Mouse (Mus musculus): Measurements from ENCODE around the gene Olfr1132. TPM values are rescaled to one million over a fixed set of nuclear protein-coding genes. Genes with fewer than 3 reads are reported as not detected.
"Not testable (repeated sequence)": the region's sequence is repeated elsewhere in the genome, so short reads cannot be mapped to it uniquely, and the experiment has no call there.

Olfr1132 gene
- polyA plus RNA-seq (2016; fragmentation: Nextera tagmentation; extraction: Ambion mirVana) = not detected in 2 replicates

DNA sequence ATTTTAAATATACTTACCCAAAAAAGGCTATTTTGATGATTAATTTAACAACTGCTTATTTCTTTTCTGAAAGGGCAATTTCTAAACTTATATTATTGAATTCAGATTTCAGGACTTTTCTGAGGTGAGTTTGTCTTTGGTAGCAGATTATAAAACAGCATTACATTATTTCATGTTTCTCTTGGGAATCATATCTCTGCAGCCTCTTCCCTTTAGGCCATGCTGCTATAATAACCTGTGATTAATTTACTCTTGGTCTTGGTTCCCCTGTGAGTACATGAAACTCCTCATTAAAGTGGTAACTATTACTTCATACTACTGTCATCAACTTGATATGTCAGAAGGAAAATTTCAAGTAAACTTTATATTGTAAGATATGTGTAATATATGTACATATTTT is at the start of gene Olfr1132:
Olfr1132 (minus strand) TSS at position 101 of the 400 bp plus-strand sequence.
- Histone ChIP-seq H3K36me3 (replicated peaks) (no peaks in the 10 kb centered on the region), H3K27me3 (replicated peaks; ENCODE audit: low read depth, poor library complexity, severe bottlenecking) (no peaks in the 10 kb centered on the region), H3K4me3 (no peak within 1 kb of the TSS), H3K27ac (replicated peaks) (no peak within 1 kb of the TSS), H3K4me1 (no peaks in the 10 kb centered on the region), H3K9me3 (no peaks in the 10 kb centered on the region)
- no peak for DNase-seq (ENCODE audit: low spot score)

DNA sequence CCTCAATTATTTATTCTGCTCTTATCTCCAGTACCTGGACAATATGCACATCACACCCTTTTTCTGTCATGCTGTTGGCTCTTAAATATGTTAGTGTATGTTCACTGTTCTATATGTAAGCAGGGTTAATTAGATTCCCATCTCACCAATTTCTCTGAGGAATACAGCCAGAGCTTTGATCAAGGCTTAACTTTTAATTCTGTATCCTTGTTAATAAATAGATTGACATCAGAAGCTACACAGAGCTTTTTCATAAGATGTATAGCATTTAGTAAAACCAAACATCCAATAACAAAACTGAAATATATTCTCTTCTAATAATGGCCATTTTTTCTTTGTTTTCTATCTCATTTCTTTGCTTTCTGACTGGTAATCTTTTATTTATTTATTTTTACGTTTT is 36.2 kb upstream of the Olfr1132 start, which contains the start of gene Olfr1135:
Olfr1135 (minus strand) TSS at position 101 of the 400 bp plus-strand sequence.
- Histone ChIP-seq H3K4me3 (no peak within 1 kb of the TSS), H3K27ac (replicated peaks) (no peak within 1 kb of the TSS), H3K4me1 (no peaks in the 10 kb centered on the region), H3K36me3 (replicated peaks) (no peaks in the 10 kb centered on the region), H3K9me3 (no peaks in the 10 kb centered on the region), H3K27me3 (replicated peaks; ENCODE audit: low read depth, poor library complexity, severe bottlenecking) (no peaks in the 10 kb centered on the region)
- 26% methylated on average over 1 of the region's 1 CpGs for WGBS
- no peak for DNase-seq (ENCODE audit: low spot score)

DNA sequence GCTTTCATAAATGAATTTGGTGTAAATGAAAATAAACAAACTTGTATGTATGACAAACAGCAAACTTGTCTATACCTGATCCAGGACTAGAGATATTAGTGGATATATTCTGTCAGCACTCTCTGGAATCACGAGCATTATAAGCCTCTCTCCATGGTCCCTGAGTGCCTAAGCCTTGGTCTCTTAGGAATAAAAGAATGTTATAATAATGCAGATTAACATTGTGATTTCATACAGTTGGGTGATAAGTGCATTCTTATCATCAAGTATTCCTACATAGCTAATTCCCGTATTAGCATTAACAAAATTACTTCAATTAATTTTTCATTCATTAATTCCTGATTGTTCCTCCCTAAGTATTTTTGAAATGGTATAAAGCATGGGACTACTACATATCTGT is 21.0 kb upstream of the Olfr1132 start, which contains the start of gene Olfr1134:
Olfr1134 (minus strand) TSS at position 101 of the 400 bp plus-strand sequence.
- Histone ChIP-seq H3K27me3 (replicated peaks; ENCODE audit: low read depth, poor library complexity, severe bottlenecking) (no peaks in the 10 kb centered on the region), H3K4me1 (no peaks in the 10 kb centered on the region), H3K4me3 (no peak within 1 kb of the TSS), H3K36me3 (replicated peaks) (no peaks in the 10 kb centered on the region), H3K27ac (replicated peaks) (no peak within 1 kb of the TSS), H3K9me3 (no peaks in the 10 kb centered on the region)
- 93% methylated on average over 2 of the region's 2 CpGs for WGBS
- DNase-seq (ENCODE audit: low spot score) = no peak

DNA sequence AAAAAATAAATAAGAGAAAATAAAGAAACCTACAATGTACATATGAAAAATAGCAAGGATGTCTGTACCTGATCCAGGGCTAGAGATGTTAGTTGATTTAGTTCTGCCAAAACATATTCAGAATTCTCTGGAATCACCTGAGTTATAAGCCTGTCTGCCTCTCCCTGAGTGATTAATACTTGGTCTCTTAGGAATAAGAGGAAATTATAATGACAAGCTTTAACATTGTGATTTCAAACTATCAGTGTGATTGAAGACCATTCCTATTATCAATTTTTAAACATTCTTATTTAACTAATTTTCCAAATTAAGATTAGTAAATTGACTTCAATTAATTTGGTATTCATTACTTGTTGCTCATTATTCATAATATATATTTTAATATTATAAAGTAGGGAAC is 9.9 kb upstream of the Olfr1132 start, which contains the start of gene Olfr1133:
Olfr1133 (minus strand) TSS at position 101 of the 400 bp plus-strand sequence.
- Histone ChIP-seq H3K4me1 (no peaks in the 10 kb centered on the region), H3K27ac (replicated peaks) (no peak within 1 kb of the TSS), H3K27me3 (replicated peaks; ENCODE audit: low read depth, poor library complexity, severe bottlenecking) (no peaks in the 10 kb centered on the region), H3K4me3 (no peak within 1 kb of the TSS), H3K9me3 (no peaks in the 10 kb centered on the region), H3K36me3 (replicated peaks) (no peaks in the 10 kb centered on the region)
- no peak for DNase-seq (ENCODE audit: low spot score)

DNA sequence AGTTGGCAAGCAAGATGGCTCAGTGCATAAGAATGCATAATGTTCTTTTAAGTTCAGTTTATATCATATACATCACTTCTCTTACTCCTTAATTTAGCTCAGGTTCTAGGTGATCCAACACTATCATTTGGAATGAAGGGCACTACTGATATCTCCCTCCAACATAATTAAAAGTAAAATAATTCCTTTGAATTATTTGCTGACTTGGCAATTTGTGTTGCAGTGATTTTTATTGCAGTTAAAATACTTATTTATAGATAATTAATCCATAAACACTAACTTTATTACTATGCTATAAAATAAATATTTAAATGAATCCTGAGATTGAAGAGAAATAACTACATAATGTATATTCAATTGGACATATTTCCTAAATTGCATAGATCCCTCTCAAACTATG is 5.1 kb upstream of the Olfr1132 start:
- Histone ChIP-seq H3K9me3 (no peaks in the 10 kb centered on the region), H3K36me3 (replicated peaks) (no peaks in the 10 kb centered on the region), H3K4me1 (no peaks in the 10 kb centered on the region), H3K27me3 (replicated peaks; ENCODE audit: low read depth, poor library complexity, severe bottlenecking) (no peaks in the 10 kb centered on the region), H3K4me3 (no peak overlapping the region), H3K27ac (replicated peaks) (no peak overlapping the region)
- DNase-seq (ENCODE audit: low spot score) = no peak

GRCm38 (mm10) chr2:87626804-87627203 is 10.5 kb downstream of the Olfr1132 start, which contains the start of gene Olfr1131:
Gene Olfr1131, plus strand, starts transcription at chr2:87627104.
- Histone ChIP-seq H3K36me3 (replicated peaks) (no peaks in the 10 kb centered on the region), H3K4me1 (no peaks in the 10 kb centered on the region), H3K9me3 (no peaks in the 10 kb centered on the region), H3K27ac (replicated peaks) (no peak within 1 kb of the TSS), H3K27me3 (replicated peaks; ENCODE audit: low read depth, poor library complexity, severe bottlenecking) (no peaks in the 10 kb centered on the region), H3K4me3 (no peak within 1 kb of the TSS)
- WGBS = 66% methylated on average over 3 of the region's 3 CpGs
- no peak for DNase-seq (ENCODE audit: low spot score)

DNA sequence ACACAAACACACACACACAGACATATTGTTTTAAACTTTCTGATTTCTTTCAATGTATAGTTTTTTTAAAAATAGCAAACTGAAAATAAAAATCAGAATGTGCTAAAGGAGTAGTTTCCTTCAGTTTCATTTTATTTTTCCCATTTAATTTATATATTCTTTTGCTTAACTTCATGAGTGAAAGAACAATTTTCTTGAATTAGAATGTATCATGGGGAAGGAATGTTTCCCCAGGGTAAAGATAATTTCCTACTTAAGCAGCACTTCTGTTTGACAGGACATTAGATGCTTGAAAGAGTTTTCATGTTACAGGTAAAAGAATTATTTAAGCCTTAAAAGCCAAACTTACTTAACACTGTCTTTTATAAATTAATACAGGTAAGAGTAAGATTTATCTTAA is 31.4 kb downstream of the Olfr1132 start, which contains the start of gene Olfr1130:
Olfr1130 (plus strand) TSS at position 301 of the 400 bp plus-strand sequence.
- H3K27ac ChIP-seq (replicated peaks); H3K36me3 ChIP-seq (replicated peaks); H3K9me3 ChIP-seq; H3K4me3 ChIP-seq; DNase-seq (ENCODE audit: low spot score); H3K27me3 ChIP-seq (replicated peaks; ENCODE audit: low read depth, poor library complexity, severe bottlenecking); H3K4me1 ChIP-seq: not testable (repeated sequence)

Other genes starting within 250 kb of the Olfr1132 start
- not detected in 2 replicates for gene Olfr1123, start 220.9 kb downstream of the Olfr1132 start, polyA plus RNA-seq (2016; fragmentation: Nextera tagmentation; extraction: Ambion mirVana)
- gene Olfr1124, start 207.3 kb downstream of the Olfr1132 start, polyA plus RNA-seq (2016; fragmentation: Nextera tagmentation; extraction: Ambion mirVana) = 0.06 and 0.14 TPM in 2 replicates
- not detected in 2 replicates for gene Olfr1126, start 183.6 kb downstream of the Olfr1132 start, polyA plus RNA-seq (2016; fragmentation: Nextera tagmentation; extraction: Ambion mirVana)
- not detected in 2 replicates for gene Pramel7, start 140.4 kb downstream of the Olfr1132 start, polyA plus RNA-seq (2016; fragmentation: Nextera tagmentation; extraction: Ambion mirVana)
- gene Pramel6, start 131.0 kb downstream of the Olfr1132 start, polyA plus RNA-seq (2016; fragmentation: Nextera tagmentation; extraction: Ambion mirVana) = not detected in 2 replicates
- gene Olfr153, start 105.7 kb downstream of the Olfr1132 start, polyA plus RNA-seq (2016; fragmentation: Nextera tagmentation; extraction: Ambion mirVana) = not detected in 2 replicates
- gene Olfr1128, start 92.0 kb downstream of the Olfr1132 start, polyA plus RNA-seq (2016; fragmentation: Nextera tagmentation; extraction: Ambion mirVana) = not detected in 2 replicates
- gene Olfr1129, start 63.6 kb downstream of the Olfr1132 start, polyA plus RNA-seq (2016; fragmentation: Nextera tagmentation; extraction: Ambion mirVana) = not detected in 2 replicates
- not detected in 2 replicates for gene Olfr1130, start 31.3 kb downstream of the Olfr1132 start, polyA plus RNA-seq (2016; fragmentation: Nextera tagmentation; extraction: Ambion mirVana)
- not detected in 2 replicates for gene Olfr1131, start 10.4 kb downstream of the Olfr1132 start, polyA plus RNA-seq (2016; fragmentation: Nextera tagmentation; extraction: Ambion mirVana)
- not detected in 2 replicates for gene Olfr1133, start 9.8 kb upstream of the Olfr1132 start, polyA plus RNA-seq (2016; fragmentation: Nextera tagmentation; extraction: Ambion mirVana)
- not detected in 2 replicates for gene Olfr1134, start 20.9 kb upstream of the Olfr1132 start, polyA plus RNA-seq (2016; fragmentation: Nextera tagmentation; extraction: Ambion mirVana)
- gene Olfr1135, start 36.1 kb upstream of the Olfr1132 start, polyA plus RNA-seq (2016; fragmentation: Nextera tagmentation; extraction: Ambion mirVana) = not detected in 2 replicates
- gene Olfr1136, start 56.4 kb upstream of the Olfr1132 start, polyA plus RNA-seq (2016; fragmentation: Nextera tagmentation; extraction: Ambion mirVana) = not detected in 2 replicates
- not detected in 2 replicates for gene Olfr1137, start 75.6 kb upstream of the Olfr1132 start, polyA plus RNA-seq (2016; fragmentation: Nextera tagmentation; extraction: Ambion mirVana)
- gene Olfr1138, start 102.4 kb upstream of the Olfr1132 start, polyA plus RNA-seq (2016; fragmentation: Nextera tagmentation; extraction: Ambion mirVana) = not detected in 2 replicates
- gene Olfr1140, start 106.2 kb upstream of the Olfr1132 start, polyA plus RNA-seq (2016; fragmentation: Nextera tagmentation; extraction: Ambion mirVana) = not detected in 2 replicates
- not detected in 2 replicates for gene Olfr1141, start 116.5 kb upstream of the Olfr1132 start, polyA plus RNA-seq (2016; fragmentation: Nextera tagmentation; extraction: Ambion mirVana)
- not detected in 2 replicates for gene Olfr152, start 141.9 kb upstream of the Olfr1132 start, polyA plus RNA-seq (2016; fragmentation: Nextera tagmentation; extraction: Ambion mirVana)
- not detected in 2 replicates for gene Olfr1143, start 163.1 kb upstream of the Olfr1132 start, polyA plus RNA-seq (2016; fragmentation: Nextera tagmentation; extraction: Ambion mirVana)
- gene Olfr1145, start 172.3 kb upstream of the Olfr1132 start, polyA plus RNA-seq (2016; fragmentation: Nextera tagmentation; extraction: Ambion mirVana) = not detected in 2 replicates
- not detected in 2 replicates for gene Olfr1148, start 193.0 kb upstream of the Olfr1132 start, polyA plus RNA-seq (2016; fragmentation: Nextera tagmentation; extraction: Ambion mirVana)
- not detected in 2 replicates for gene Olfr1150-ps1, start 206.5 kb upstream of the Olfr1132 start, polyA plus RNA-seq (2016; fragmentation: Nextera tagmentation; extraction: Ambion mirVana)
- gene Olfr1151, start 218.3 kb upstream of the Olfr1132 start, polyA plus RNA-seq (2016; fragmentation: Nextera tagmentation; extraction: Ambion mirVana) = not detected in 2 replicates
- not detected in 2 replicates for gene Olfr1152, start 229.0 kb upstream of the Olfr1132 start, polyA plus RNA-seq (2016; fragmentation: Nextera tagmentation; extraction: Ambion mirVana)

Measured in embryonic facial prominence, embryonic 10.5 days (tissue).